Mouse (Mus musculus) C2C12 (cell line): ENCODE results near the gene Uba5.

ENCODE experiments used
- CEBPB ChIP-seq: IDR thresholded peaks from one replicate; pipeline ENCODE4 v1.6.1; 2011; ENCODE audit warnings: low read depth, mild to moderate bottlenecking, control low read depth, moderate library complexity
- CTCF ChIP-seq: IDR thresholded peaks from one replicate; pipeline ENCODE4 v1.5.1; 2011; ENCODE audit not compliant: control insufficient read depth, insufficient read depth, insufficient read length
- MAX ChIP-seq: IDR thresholded peaks from one replicate; pipeline ENCODE4 v1.6.1; 2011; ENCODE audit warnings: mild to moderate bottlenecking, control low read depth
- MYOD1 ChIP-seq: IDR thresholded peaks from one replicate; pipeline ENCODE4 v1.6.1; 2011; ENCODE audit warnings: low read depth; ENCODE audit not compliant: control insufficient read depth, insufficient read length
- MYOG ChIP-seq: IDR thresholded peaks from one replicate; pipeline ENCODE4 v1.6.1; 2011; ENCODE audit not compliant: control insufficient read depth, insufficient read length; ENCODE audit errors: extremely low read depth
- USF1 ChIP-seq: IDR thresholded peaks from one replicate; pipeline ENCODE4 v1.6.1; 2011; ENCODE audit warnings: low read depth, mild to moderate bottlenecking, control low read depth, moderate library complexity

DNA sequence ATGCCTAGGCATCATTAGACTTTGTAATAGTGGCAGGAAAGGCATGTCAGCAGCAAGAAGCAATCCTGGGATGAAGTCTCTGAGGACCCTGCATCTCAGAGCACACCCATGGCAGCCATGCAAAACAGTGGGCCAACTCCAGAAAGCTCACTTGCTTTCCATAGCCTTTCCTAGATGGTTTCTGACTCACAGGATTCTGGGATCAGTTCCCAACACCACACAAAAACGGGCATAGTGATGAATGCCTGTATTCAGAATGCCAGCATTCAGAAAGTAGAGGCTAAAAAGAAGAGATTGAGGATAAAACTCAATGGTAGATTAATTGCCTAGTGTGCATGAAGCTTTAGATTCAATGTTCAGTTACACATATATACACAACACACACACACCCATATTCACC lies 48.4 kb downstream of the Uba5 start:
- no peak for TF ChIP-seq CTCF
- TF ChIP-seq MAX: no peak
- no peak for TF ChIP-seq USF1
- no peak for TF ChIP-seq MYOG
- no peak for TF ChIP-seq MYOD1
- no peak for TF ChIP-seq CEBPB
